Mouse (Mus musculus) megakaryocyte, embryonic 14.5 days (primary cell): ENCODE results near the gene Slf1. TPM values are rescaled to one million over a fixed set of nuclear protein-coding genes. Genes with fewer than 3 reads are reported as not detected.

Experiments
- H3K27me3 ChIP-seq: replicated peaks from 2 replicates; pipeline ENCODE3; 2012; ENCODE audit warnings: inconsistent platforms
- H3K36me3 ChIP-seq: replicated peaks from 2 replicates; pipeline ENCODE3; 2012; ENCODE audit warnings: low read length, inconsistent platforms, mixed read lengths
- H3K4me1 ChIP-seq: 2 replicates; pipeline ENCODE4 v1.6.1; 2012; ENCODE audit warnings: inconsistent platforms
- H3K4me3 ChIP-seq: replicated peaks from 2 replicates; pipeline ENCODE3; 2012; ENCODE audit warnings: moderate library complexity, mild to moderate bottlenecking, inconsistent platforms
- H3K9me3 ChIP-seq: 2 replicates; pipeline ENCODE4 v1.6.1; 2012; ENCODE audit warnings: inconsistent platforms
- FLI1 ChIP-seq: IDR thresholded peaks from 2 replicates; pipeline ENCODE4 v1.6.1; 2012; ENCODE audit warnings: low read length, inconsistent platforms, mixed read lengths
- GATA1 ChIP-seq: IDR thresholded peaks from 3 replicates; pipeline ENCODE4 v1.6.1; 2012; ENCODE audit warnings: mixed read lengths, low read length, inconsistent platforms, borderline replicate concordance
- polyA plus RNA-seq: library from polyadenylated mRNA; stranded (reverse); fragments of >175 nt; gene quantifications from 2 replicates; pipeline ENCODE4 v1.2.3, GENCODE M21; 2012; ENCODE audit warnings: low replicate concordance; ENCODE audit not compliant: insufficient read depth

Slf1 gene
- polyA plus RNA-seq, 1 experiment: 0.64 TPM

DNA sequence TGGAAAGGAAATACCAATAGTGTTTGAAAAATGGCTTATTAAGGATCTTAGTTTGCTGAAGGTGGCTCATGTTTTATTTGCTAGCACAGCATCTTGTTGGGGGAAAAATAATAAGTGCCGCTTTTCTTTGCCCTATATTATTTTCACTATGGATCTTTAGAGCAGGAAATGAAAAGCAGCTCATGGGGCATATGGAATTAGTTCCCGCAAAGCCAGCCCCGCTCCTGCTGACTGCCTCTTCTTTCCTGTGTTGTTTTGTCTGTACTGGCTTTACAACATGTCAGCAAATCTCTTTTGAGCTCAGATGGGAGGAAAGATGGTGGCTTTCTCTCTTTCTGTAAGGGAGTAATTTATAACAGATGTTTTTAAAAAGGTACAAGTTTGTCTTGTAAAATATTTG lies 132.6 kb downstream of the Slf1 start:
- H3K36me3 ChIP-seq: no peaks in the 10 kb centered on the region

More for the DNA sequence above, 132.6 kb downstream of the Slf1 start:
- TF ChIP-seq FLI1: no peak
- no peak for TF ChIP-seq GATA1
- H3K4me1 ChIP-seq: no peaks in the 10 kb centered on the region
- no peak overlapping the region for H3K4me3 ChIP-seq
- no peaks in the 10 kb centered on the region for H3K9me3 ChIP-seq
- no peaks in the 10 kb centered on the region for H3K27me3 ChIP-seq

Other genes with a start within 250 kb of the Slf1 start
- gene 2210408I21Rik, start 67 bp upstream of the Slf1 start, polyA plus RNA-seq: not detected in 2 replicates